Mouse (Mus musculus) CD4-positive, CD25-positive, alpha-beta regulatory T cell (primary cell): ENCODE results near the gene Ctsll3. TPM values are rescaled to one million over a fixed set of nuclear protein-coding genes. Genes with fewer than 3 reads are reported as not detected.

Experiments used
- polyA plus RNA-seq: library from polyadenylated mRNA; unstranded; fragments of 100-300 nt; shearing (Covaris generic); gene quantifications from one replicate; pipeline ENCODE4 v1.2.1, GENCODE M21; 2017

The Ctsll3 gene
- not detected for polyA plus RNA-seq

DNA sequence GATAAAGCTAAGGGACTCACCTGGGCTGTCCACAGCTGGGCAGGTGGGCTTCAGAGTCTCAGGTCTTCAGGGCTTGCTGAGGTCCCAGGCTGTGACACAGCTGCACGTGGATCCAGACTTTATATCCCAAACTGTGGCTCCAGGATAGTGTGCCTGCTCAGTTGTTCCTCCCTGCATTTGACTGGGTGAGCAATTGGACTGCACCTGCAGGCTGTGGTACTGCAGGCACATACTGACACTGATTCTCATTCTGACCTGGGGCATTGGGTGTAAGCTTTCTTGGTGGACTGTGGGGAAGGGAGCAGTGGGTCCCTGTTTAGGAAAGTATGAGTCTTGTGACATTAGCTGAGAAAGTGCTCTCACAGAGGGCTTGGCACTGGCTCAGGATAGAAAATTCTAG, at the start of gene Ctsll3:
Ctsll3 (minus strand) TSS at position 101 of the 400 bp plus-strand sequence.

DNA sequence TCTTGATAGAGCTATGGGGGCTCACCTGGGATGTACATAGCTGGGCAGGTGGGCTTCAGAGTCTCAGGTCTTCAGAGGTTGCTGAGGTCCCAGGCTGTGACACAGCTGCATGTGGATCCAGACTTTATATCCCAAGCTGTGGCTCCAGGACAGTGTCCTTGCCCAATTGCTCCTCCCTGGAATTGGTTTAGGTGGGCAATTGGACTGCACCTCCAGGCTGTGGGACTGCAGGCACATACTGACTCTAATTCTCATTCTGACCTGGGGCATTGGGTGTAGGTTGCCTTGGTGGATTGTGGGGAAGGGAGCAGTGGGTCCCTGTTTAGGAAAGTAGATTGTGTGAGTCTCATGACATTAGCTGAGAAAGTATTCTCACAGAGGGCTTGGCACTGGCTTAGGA, 16.4 kb downstream of the Ctsll3 start, which contains the start of gene BC051665:
BC051665 (minus strand) TSS at position 101 of the 400 bp plus-strand sequence.

Other genes with a start within 250 kb of the Ctsll3 start
- gene Dapk1, start 200.9 kb downstream of the Ctsll3 start, polyA plus RNA-seq: 7.6 TPM
- not detected for gene BC051665, start 16.5 kb downstream of the Ctsll3 start, polyA plus RNA-seq
- gene 4930486L24Rik, start 61.6 kb upstream of the Ctsll3 start, polyA plus RNA-seq: 2.3 TPM
- not detected for gene Gm49392, start 94.0 kb upstream of the Ctsll3 start, polyA plus RNA-seq
- 3.4 TPM for gene Ctla2b, start 94.6 kb upstream of the Ctsll3 start, polyA plus RNA-seq
- gene Tpbpb, start 102.0 kb upstream of the Ctsll3 start, polyA plus RNA-seq: not detected
- not detected for gene Gm49393, start 132.7 kb upstream of the Ctsll3 start, polyA plus RNA-seq
- gene Gm49391, start 133.7 kb upstream of the Ctsll3 start, polyA plus RNA-seq: not detected
- gene Ctla2a, start 133.8 kb upstream of the Ctsll3 start, polyA plus RNA-seq: 14.0 TPM
- not detected for gene Tpbpa, start 139.1 kb upstream of the Ctsll3 start, polyA plus RNA-seq
- gene Ctsj, start 203.1 kb upstream of the Ctsll3 start, polyA plus RNA-seq: not detected
- not detected for gene Ctsq, start 237.8 kb upstream of the Ctsll3 start, polyA plus RNA-seq